Mouse (Mus musculus) CH12.LX (cell line): ENCODE measurements at regions not wholly inside any gene's neighbourhood (a gene's known extent, or its start where the extent isn't known, plus 50 kb on each side); places are given as distances from the start of the nearest gene placed in this dataset.

Experiments
- BHLHE40 ChIP-seq: IDR thresholded peaks from 2 replicates; pipeline ENCODE4 v1.6.1; 2011; ENCODE audit warnings: mild to moderate bottlenecking, low read depth, low read length, improper control_type of control experiment
- CHD1 ChIP-seq: IDR thresholded peaks from 2 replicates; pipeline ENCODE4 v1.6.1; 2012; ENCODE audit warnings: low read depth, low read length, improper control_type of control experiment, inconsistent platforms
- CTCF ChIP-seq, 2 experiments: IDR thresholded peaks in 1 of 2; conservative IDR thresholded peaks in 1 of 2; 2 replicates each; pipeline ENCODE4 v1.5.1; 2011 to 2012; ENCODE audit warnings: low read depth in 2 of 2, low read length in 2 of 2, improper control_type of control experiment in 1 of 2, inconsistent platforms in 1 of 2, mild to moderate bottlenecking in 1 of 2, moderate library complexity in 1 of 2
- ELF1 ChIP-seq: IDR thresholded peaks from 2 replicates; pipeline ENCODE4 v1.6.1; 2014; ENCODE audit warnings: low read depth, mild to moderate bottlenecking, inconsistent platforms, low read length, improper control_type of control experiment
- JUND ChIP-seq: conservative IDR thresholded peaks from 2 replicates; pipeline ENCODE4 v1.6.1; 2011; ENCODE audit warnings: low read depth, low read length, improper control_type of control experiment
- KAT2A ChIP-seq: IDR thresholded peaks from 2 replicates; pipeline ENCODE4 v1.6.1; 2012; ENCODE audit warnings: low read length, improper control_type of control experiment, inconsistent platforms; ENCODE audit not compliant: insufficient replicate concordance
- MEF2A ChIP-seq: IDR thresholded peaks from 2 replicates; pipeline ENCODE4 v1.6.1; 2014; ENCODE audit warnings: low read depth, mild to moderate bottlenecking, inconsistent platforms, low read length, improper control_type of control experiment, borderline replicate concordance
- NRF1 ChIP-seq: IDR thresholded peaks from 2 replicates; pipeline ENCODE4 v1.6.1; 2014; ENCODE audit warnings: low read depth, mild to moderate bottlenecking, inconsistent platforms, low read length, improper control_type of control experiment, moderate library complexity
- POLR2A ChIP-seq: IDR thresholded peaks from 2 replicates; pipeline ENCODE4 v1.6.1; 2011; ENCODE audit warnings: low read depth, mild to moderate bottlenecking, improper control_type of control experiment, low read length
- UBTF ChIP-seq: IDR thresholded peaks from 2 replicates; pipeline ENCODE4 v1.6.1; 2012; ENCODE audit warnings: low read depth, mild to moderate bottlenecking, inconsistent platforms, low read length, improper control_type of control experiment, moderate library complexity
- ZKSCAN1 ChIP-seq: IDR thresholded peaks from 2 replicates; pipeline ENCODE4 v1.6.1; 2012; ENCODE audit warnings: low read depth, inconsistent platforms, low read length, improper control_type of control experiment, borderline replicate concordance
- ZMIZ1 ChIP-seq: IDR thresholded peaks from 2 replicates; pipeline ENCODE4 v1.6.1; 2012; ENCODE audit warnings: low read depth, mild to moderate bottlenecking, inconsistent platforms, low read length, improper control_type of control experiment
- ZNF384 ChIP-seq: IDR thresholded peaks from 2 replicates; pipeline ENCODE4 v1.6.1; 2012; ENCODE audit warnings: low read depth, low read length, improper control_type of control experiment, inconsistent platforms

- TF ChIP-seq NRF1 (no peak), JUND (no peak), ZNF384 (no peak), MEF2A (no peak), UBTF (no peak), CTCF (conservative IDR thresholded peaks at IDR 0.05 in 1 of 2, IDR thresholded peaks at IDR 0.05 in 1 of 2; ENCODE audit: low read depth in 2 of 2, low read length in 2 of 2) (no peak), CHD1 (no peak), KAT2A (no peak), ZKSCAN1 (no peak), ZMIZ1 (no peak), BHLHE40 (no peak), ELF1 (no peak), POLR2A (no peak)
Measured at GRCm38 (mm10) chr6:108919372-108919913, 91.0 kb downstream of the Edem1 start.
